Mouse (Mus musculus): Measurements from ENCODE around the gene Thsd7b. TPM values are rescaled to one million over a fixed set of nuclear protein-coding genes. Genes with fewer than 3 reads are reported as not detected.
A peak's percentile ranks its signal among the peaks of the same experiment; 100 is the strongest.

The Thsd7b gene
- polyA plus RNA-seq, 1 experiment: 0.11 TPM

GRCm38 (mm10) chr1:129589366-129590002 is 316.4 kb downstream of the Thsd7b start:
- no peak overlapping the region for H3K27ac ChIP-seq (ENCODE audit: insufficient read depth, low read depth, low read length)
- no peaks in the 10 kb centered on the region for H3K27me3 ChIP-seq (replicated peaks; ENCODE audit: control insufficient read depth, insufficient read depth, low read length)
- no peaks in the 10 kb centered on the region for H3K36me3 ChIP-seq (ENCODE audit: control insufficient read depth, insufficient read depth, low read length)
- peak; percentile 17 for DNase-seq
- H3K4me1 ChIP-seq (ENCODE audit: control insufficient read depth, insufficient read depth, low read length): no peaks in the 10 kb centered on the region
- TF ChIP-seq CTCF (conservative IDR thresholded peaks at IDR 0.05; ENCODE audit: insufficient read depth, insufficient read length, low read depth, low read length) (no peak), POLR2A (IDR thresholded peaks at IDR 0.05; ENCODE audit: low read depth, low read length) (no peak)
- 16% methylated on average over 3 of the region's 3 CpGs for WGBS
- no peak overlapping the region for H3K4me3 ChIP-seq (ENCODE audit: insufficient read depth, low read depth, low read length)

DNA sequence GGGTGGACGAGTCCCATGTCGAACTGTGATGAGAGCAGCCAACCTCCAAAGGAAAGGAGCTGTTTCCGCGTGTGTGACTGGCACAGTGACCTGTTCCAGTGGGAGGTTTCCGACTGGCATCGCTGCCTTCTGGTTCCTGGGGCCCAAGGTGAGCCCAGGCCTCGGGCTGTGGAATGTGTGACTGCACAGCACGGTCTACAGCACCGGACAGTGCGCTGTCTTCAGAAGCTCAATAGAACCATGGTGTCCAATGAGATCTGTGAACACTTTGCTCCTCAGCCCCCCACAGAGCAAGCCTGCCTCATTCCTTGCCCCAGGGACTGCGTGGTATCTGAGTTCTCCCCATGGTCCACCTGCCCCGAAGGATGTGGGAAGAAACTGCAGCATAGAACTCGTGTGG is 322.3 kb downstream of the Thsd7b start:
- no peak overlapping the region for H3K4me3 ChIP-seq (ENCODE audit: insufficient read depth, low read depth, low read length)
- H3K36me3 ChIP-seq (ENCODE audit: control insufficient read depth, insufficient read depth, low read length): no peaks in the 10 kb centered on the region
- whole genome bisulfite sequencing: 60% methylated on average over 13 of the region's 13 CpGs
- no peaks in the 10 kb centered on the region for H3K27me3 ChIP-seq (replicated peaks; ENCODE audit: control insufficient read depth, insufficient read depth, low read length)
- DNase-seq: no peak
- H3K4me1 ChIP-seq (ENCODE audit: control insufficient read depth, insufficient read depth, low read length): no peaks in the 10 kb centered on the region
- no peak overlapping the region for H3K27ac ChIP-seq (ENCODE audit: insufficient read depth, low read depth, low read length)
- TF ChIP-seq POLR2A (IDR thresholded peaks at IDR 0.05; ENCODE audit: low read depth, low read length): no peak
- no peak for TF ChIP-seq CTCF (conservative IDR thresholded peaks at IDR 0.05; ENCODE audit: insufficient read depth, insufficient read length, low read depth, low read length)

DNA sequence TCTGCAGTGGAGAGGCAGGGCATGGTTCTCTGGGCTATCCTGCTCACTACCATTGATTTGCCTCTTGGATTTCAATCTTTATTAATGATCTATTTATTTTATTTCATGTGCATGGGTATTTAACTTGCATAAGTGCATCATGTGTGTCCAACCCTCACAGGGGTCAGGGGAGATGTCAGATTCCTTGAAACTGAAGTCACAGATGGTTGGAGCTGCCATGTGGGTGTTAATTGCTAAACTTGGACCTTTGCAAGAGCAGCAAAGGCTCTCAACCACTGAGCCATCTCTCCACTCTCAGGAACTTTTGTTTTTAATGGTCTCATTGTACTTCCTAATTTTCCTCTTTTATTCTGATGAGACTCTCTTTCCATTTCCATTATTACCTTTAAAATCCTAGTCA is 327.8 kb downstream of the Thsd7b start:
- no peak for DNase-seq
- H3K27ac ChIP-seq (ENCODE audit: insufficient read depth, low read depth, low read length): no peak overlapping the region
- H3K4me1 ChIP-seq (ENCODE audit: control insufficient read depth, insufficient read depth, low read length): no peaks in the 10 kb centered on the region
- H3K4me3 ChIP-seq (ENCODE audit: insufficient read depth, low read depth, low read length): no peak overlapping the region
- H3K27me3 ChIP-seq (replicated peaks; ENCODE audit: control insufficient read depth, insufficient read depth, low read length): no peaks in the 10 kb centered on the region
- TF ChIP-seq CTCF (conservative IDR thresholded peaks at IDR 0.05; ENCODE audit: insufficient read depth, insufficient read length, low read depth, low read length) (no peak), POLR2A (IDR thresholded peaks at IDR 0.05; ENCODE audit: low read depth, low read length) (no peak)
- H3K36me3 ChIP-seq (ENCODE audit: control insufficient read depth, insufficient read depth, low read length): no peaks in the 10 kb centered on the region

GRCm38 (mm10) chr1:129602284-129602683 is 329.2 kb downstream of the Thsd7b start:
- TF ChIP-seq CTCF (conservative IDR thresholded peaks at IDR 0.05; ENCODE audit: insufficient read depth, insufficient read length, low read depth, low read length): no peak
- no peak for TF ChIP-seq POLR2A (IDR thresholded peaks at IDR 0.05; ENCODE audit: low read depth, low read length)
- Histone ChIP-seq H3K4me3 (ENCODE audit: insufficient read depth, low read depth, low read length) (no peak overlapping the region), H3K27me3 (replicated peaks; ENCODE audit: control insufficient read depth, insufficient read depth, low read length) (no peaks in the 10 kb centered on the region), H3K4me1 (ENCODE audit: control insufficient read depth, insufficient read depth, low read length) (no peaks in the 10 kb centered on the region), H3K27ac (ENCODE audit: insufficient read depth, low read depth, low read length) (no peak overlapping the region), H3K36me3 (ENCODE audit: control insufficient read depth, insufficient read depth, low read length) (no peaks in the 10 kb centered on the region)
- no peak for DNase-seq

GRCm38 (mm10) chr1:129608395-129608794 is 335.3 kb downstream of the Thsd7b start:
- no peak overlapping the region for H3K4me3 ChIP-seq (ENCODE audit: insufficient read depth, low read depth, low read length)
- TF ChIP-seq CTCF (conservative IDR thresholded peaks at IDR 0.05; ENCODE audit: insufficient read depth, insufficient read length, low read depth, low read length) (no peak), POLR2A (IDR thresholded peaks at IDR 0.05; ENCODE audit: low read depth, low read length) (no peak)
- no peak overlapping the region for H3K27ac ChIP-seq (ENCODE audit: insufficient read depth, low read depth, low read length)
- no peaks in the 10 kb centered on the region for H3K4me1 ChIP-seq (ENCODE audit: control insufficient read depth, insufficient read depth, low read length)
- no peak for DNase-seq
- no peaks in the 10 kb centered on the region for H3K36me3 ChIP-seq (ENCODE audit: control insufficient read depth, insufficient read depth, low read length)
- no peaks in the 10 kb centered on the region for H3K27me3 ChIP-seq (replicated peaks; ENCODE audit: control insufficient read depth, insufficient read depth, low read length)
- 73% methylated on average over 3 of the region's 3 CpGs for WGBS

- no peaks in the 10 kb centered on the region for H3K27me3 ChIP-seq (replicated peaks; ENCODE audit: control insufficient read depth, insufficient read depth, low read length)
- H3K36me3 ChIP-seq (ENCODE audit: control insufficient read depth, insufficient read depth, low read length): no peaks in the 10 kb centered on the region
- TF ChIP-seq POLR2A (IDR thresholded peaks at IDR 0.05; ENCODE audit: low read depth, low read length): no peak
- TF ChIP-seq CTCF (conservative IDR thresholded peaks at IDR 0.05; ENCODE audit: insufficient read depth, insufficient read length, low read depth, low read length): no peak
- 66% methylated on average over 1 of the region's 1 CpGs for WGBS
- H3K4me3 ChIP-seq (ENCODE audit: insufficient read depth, low read depth, low read length): no peak overlapping the region
- no peak for DNase-seq
- no peak overlapping the region for H3K27ac ChIP-seq (ENCODE audit: insufficient read depth, low read depth, low read length)
- no peaks in the 10 kb centered on the region for H3K4me1 ChIP-seq (ENCODE audit: control insufficient read depth, insufficient read depth, low read length)
Observed at GRCm38 (mm10) chr1:129616080-129616479, 343.0 kb downstream of the Thsd7b start.

DNA sequence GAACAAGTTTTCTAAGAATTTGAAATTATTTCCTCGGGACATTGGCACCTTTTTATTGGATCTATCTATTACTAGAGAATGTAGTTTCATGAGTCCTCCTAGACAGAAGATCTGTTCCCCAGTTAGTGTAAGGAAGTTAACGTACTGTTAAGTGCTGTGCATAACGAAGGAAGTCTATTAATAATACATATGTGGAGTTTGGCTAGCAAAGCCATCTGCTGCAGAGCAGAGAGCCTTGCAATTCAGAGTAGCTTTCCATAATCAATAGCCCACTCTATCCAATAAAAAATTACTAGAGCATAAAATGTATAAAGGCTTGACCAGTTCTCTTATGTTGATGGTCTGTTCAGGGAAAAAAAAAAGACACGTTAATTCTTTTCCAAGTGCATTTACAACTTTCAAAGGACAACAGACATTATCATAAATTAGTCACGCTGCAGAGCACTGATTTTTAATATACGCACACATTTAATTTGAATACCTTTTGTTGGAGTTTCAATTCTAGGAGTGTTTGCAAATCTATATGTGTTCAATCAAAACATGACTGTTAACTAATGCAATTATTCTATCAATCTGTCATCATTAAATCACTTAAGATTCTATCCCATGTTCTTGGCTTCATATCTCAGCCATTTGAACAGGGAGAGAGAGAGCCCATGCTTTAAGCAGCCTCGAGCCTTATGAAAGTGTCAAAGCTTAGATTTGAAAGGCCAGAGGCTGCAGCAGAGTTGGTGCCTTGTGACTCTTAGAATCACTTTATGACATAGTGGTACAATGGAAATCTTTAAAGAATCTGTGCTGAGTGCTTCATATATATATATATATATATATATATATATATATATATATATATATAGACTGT is 346.6 kb downstream of the Thsd7b start:
- H3K27ac ChIP-seq (ENCODE audit: insufficient read depth, low read depth, low read length): no peak overlapping the region
- no peaks in the 10 kb centered on the region for H3K36me3 ChIP-seq (ENCODE audit: control insufficient read depth, insufficient read depth, low read length)
- no peak overlapping the region for H3K4me3 ChIP-seq (ENCODE audit: insufficient read depth, low read depth, low read length)
- 55% methylated on average over 7 of the region's 7 CpGs for WGBS
- TF ChIP-seq CTCF (conservative IDR thresholded peaks at IDR 0.05; ENCODE audit: insufficient read depth, insufficient read length, low read depth, low read length) (no peak), POLR2A (IDR thresholded peaks at IDR 0.05; ENCODE audit: low read depth, low read length) (no peak)
- H3K27me3 ChIP-seq (replicated peaks; ENCODE audit: control insufficient read depth, insufficient read depth, low read length): no peaks in the 10 kb centered on the region
- DNase-seq: no peak
- no peaks in the 10 kb centered on the region for H3K4me1 ChIP-seq (ENCODE audit: control insufficient read depth, insufficient read depth, low read length)
